Mouse (Mus musculus) 3T3-L1 (cell line): ENCODE measurements at regions not wholly inside any gene's neighbourhood (a gene's known extent, or its start where the extent isn't known, plus 50 kb on each side); places are given as distances from the start of the nearest gene placed in this dataset.
A peak's percentile ranks its signal among the peaks of the same experiment; 100 is the strongest.
"Not testable (repeated sequence)": the region's sequence is repeated elsewhere in the genome, so short reads cannot be mapped to it uniquely, and the experiment has no call there.

Experiments used
- DNase-seq: peaks from one replicate; pipeline ENCODE4 v3.0.0-alpha.2; 2015; ENCODE audit warnings: low read depth, low spot score

- peak; percentile 7 for DNase-seq
Observed at GRCm38 (mm10) chr16:9016040-9016761, 186.3 kb downstream of the 1810013L24Rik start.

- no peak for DNase-seq
Observed at GRCm38 (mm10) chr16:9016762-9017086, 186.8 kb downstream of the 1810013L24Rik start.

- DNase-seq, result no peak
Observed at GRCm38 (mm10) chr16:9030717-9031116, 200.8 kb downstream of the 1810013L24Rik start.

GRCm38 (mm10) chr16:9043271-9043670 lies 213.4 kb downstream of the 1810013L24Rik start:
- no peak for DNase-seq

- DNase-seq, result no peak
Observed at GRCm38 (mm10) chr16:9046864-9047263, 217.0 kb downstream of the 1810013L24Rik start.

- no peak for DNase-seq
Observed at GRCm38 (mm10) chr16:9054415-9054814, 224.5 kb downstream of the 1810013L24Rik start.

GRCm38 (mm10) chr16:9056430-9056829 lies 226.5 kb downstream of the 1810013L24Rik start:
- DNase-seq, result no peak

- no peak for DNase-seq
Observed at GRCm38 (mm10) chr16:9071526-9071925, 241.6 kb downstream of the 1810013L24Rik start.

GRCm38 (mm10) chr16:9071956-9072355 lies 242.1 kb downstream of the 1810013L24Rik start:
- DNase-seq, result not testable (repeated sequence)

GRCm38 (mm10) chr16:9074295-9074694 lies 244.4 kb downstream of the 1810013L24Rik start:
- DNase-seq, result no peak

GRCm38 (mm10) chr16:9077451-9077850 lies 247.6 kb downstream of the 1810013L24Rik start:
- DNase-seq, result no peak

- no peak for DNase-seq
Observed at GRCm38 (mm10) chr16:9078405-9078942, 248.6 kb downstream of the 1810013L24Rik start.

GRCm38 (mm10) chr16:9083040-9083439 lies 253.1 kb downstream of the 1810013L24Rik start:
- no peak for DNase-seq

- no peak for DNase-seq
Observed at GRCm38 (mm10) chr16:9083740-9084139, 253.8 kb downstream of the 1810013L24Rik start.

GRCm38 (mm10) chr16:9084581-9084980 lies 254.7 kb downstream of the 1810013L24Rik start:
- no peak for DNase-seq

- no peak for DNase-seq
Observed at GRCm38 (mm10) chr16:9085133-9085532, 255.2 kb downstream of the 1810013L24Rik start.

GRCm38 (mm10) chr16:9085977-9086376 lies 256.1 kb downstream of the 1810013L24Rik start:
- DNase-seq, result no peak

- no peak for DNase-seq
Observed at GRCm38 (mm10) chr16:9091790-9092189, 261.9 kb downstream of the 1810013L24Rik start.

GRCm38 (mm10) chr16:9092191-9092848 lies 262.4 kb downstream of the 1810013L24Rik start:
- DNase-seq, result no peak

GRCm38 (mm10) chr16:9093593-9093992 lies 263.7 kb downstream of the 1810013L24Rik start:
- no peak for DNase-seq

GRCm38 (mm10) chr16:9094201-9094600 lies 264.3 kb downstream of the 1810013L24Rik start:
- no peak for DNase-seq

- no peak for DNase-seq
Observed at GRCm38 (mm10) chr16:9106211-9106610, 276.3 kb downstream of the 1810013L24Rik start.

GRCm38 (mm10) chr16:9106676-9107075 lies 276.8 kb downstream of the 1810013L24Rik start:
- DNase-seq, result not testable (repeated sequence)
